Mouse (Mus musculus) heart, adult 2 months (tissue): Measurements from ENCODE around the gene Bet1. TPM values are rescaled to one million over a fixed set of nuclear protein-coding genes. Genes with fewer than 3 reads are reported as not detected.

Experiments used
- DNase-seq, 2 experiments: peaks; one replicate each; pipeline ENCODE4 v3.0.0; 2021
- H3K27ac ChIP-seq: fragments of 200-600 bp; 2 replicates; pipeline ENCODE4 v1.8.1; 2022
- H3K27me3 ChIP-seq: fragments of 200-500 bp; 2 replicates; pipeline ENCODE4 v1.6.1; 2012; ENCODE audit warnings: mild to moderate bottlenecking, low read length, inconsistent platforms, mixed read lengths; ENCODE audit not compliant: control insufficient read depth, insufficient read depth
- H3K36me3 ChIP-seq: fragments of 200-500 bp; 2 replicates; pipeline ENCODE4 v1.6.1; 2012; ENCODE audit warnings: low read length, inconsistent platforms; ENCODE audit not compliant: control insufficient read depth, insufficient read depth
- H3K4me1 ChIP-seq: fragments of 200-500 bp; 2 replicates; pipeline ENCODE4 v1.6.1; 2011; ENCODE audit warnings: low read length; ENCODE audit not compliant: control insufficient read depth, insufficient read depth
- H3K4me3 ChIP-seq: fragments of 200-600 bp; 2 replicates; pipeline ENCODE4 v1.8.1; 2022
- H3K79me2 ChIP-seq: fragments of 200-500 bp; replicated peaks from 2 replicates; pipeline ENCODE4 v1.6.1; 2012; ENCODE audit warnings: mild to moderate bottlenecking, inconsistent platforms, low read length, moderate library complexity, mixed read lengths; ENCODE audit not compliant: control insufficient read depth, insufficient read depth
- H3K9ac ChIP-seq: fragments of 200-500 bp; 2 replicates; pipeline ENCODE4 v1.6.1; 2012; ENCODE audit warnings: low read depth, mild to moderate bottlenecking, control low read depth, inconsistent platforms, low read length, mixed read lengths
- CTCF ChIP-seq: fragments of 200-600 bp; IDR thresholded peaks from 2 replicates; pipeline ENCODE4 v1.8.1; 2022; ENCODE audit warnings: antibody characterized with exemption, mild to moderate bottlenecking, moderate library complexity
- EP300 ChIP-seq: fragments of 200-500 bp; IDR thresholded peaks from 2 replicates; pipeline ENCODE4 v1.6.1; 2011; ENCODE audit warnings: low read depth, low read length, control low read depth; ENCODE audit not compliant: insufficient read depth
- POLR2A ChIP-seq: fragments of 200-500 bp; IDR thresholded peaks from 2 replicates; pipeline ENCODE4 v1.6.1; 2011; ENCODE audit warnings: mild to moderate bottlenecking, low read depth, low read length, control low read depth; ENCODE audit not compliant: insufficient read depth
- WGBS: fragments of 180-500 bp; shearing (Covaris S2); methylation state at CpG from one replicate; pipeline ENCODE4 v1.1.7; 2018; 5-methylcytosine and 5-hydroxymethylcytosine counted together
- intact Hi-C: fragments of 180-260 bp; cut with DNase I; formaldehyde crosslinking; loops from one replicate; pipeline ENCODE4 v1.15.1; 2025
- polyA plus RNA-seq: library from polyadenylated mRNA; depleted of rRNA; stranded (reverse); fragments of >200 nt; gene quantifications from 2 replicates; pipeline ENCODE4 v1.2.3, GENCODE M21; 2012; rRNA removed
- total RNA-seq, 2 experiments: library from RNA; stranded (reverse); gene quantifications; 2 replicates each; pipeline ENCODE4 v1.2.3; 2021

Bet1 gene
- total and polyA plus RNA-seq, 3 experiments, result 17.1 to 25.0 (median 23.0) TPM

DNA sequence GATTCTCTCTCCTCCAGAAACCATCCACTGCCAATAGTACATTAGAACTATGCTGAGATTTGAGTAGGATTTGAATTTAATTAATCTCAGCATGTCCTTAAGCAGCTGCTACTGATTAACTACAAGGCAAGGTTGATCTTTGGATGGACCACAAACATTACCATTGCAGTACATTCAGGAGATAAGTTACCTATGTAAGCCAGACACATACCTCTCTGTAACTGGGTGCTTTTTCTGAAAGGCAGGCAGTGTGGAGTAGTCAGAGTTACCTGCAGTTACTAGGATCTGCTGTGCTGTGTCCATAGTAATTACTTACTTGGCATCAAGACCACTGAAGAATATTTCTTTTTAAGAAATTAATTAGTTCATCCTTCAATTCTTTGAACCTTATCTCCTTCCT is 17.1 kb downstream of the Bet1 start:
- Histone ChIP-seq H3K36me3 (no peaks in the 10 kb centered on the region), H3K4me3 (no peak overlapping the region), H3K27me3 (no peaks in the 10 kb centered on the region), H3K9ac (no peak overlapping the region), H3K27ac (no peak overlapping the region), H3K4me1 (no peaks in the 10 kb centered on the region), H3K79me2 (no peaks in the 10 kb centered on the region)
- TF ChIP-seq EP300 (no peak), CTCF (no peak), POLR2A (no peak)
- intact Hi-C loops, result no loop called here
- DNase-seq, result no peak

- Histone ChIP-seq H3K4me1 (no peaks in the 10 kb centered on the region), H3K27me3 (no peaks in the 10 kb centered on the region), H3K4me3 (no peak overlapping the region), H3K79me2 (no peaks in the 10 kb centered on the region), H3K27ac (no peak overlapping the region), H3K36me3 (no peaks in the 10 kb centered on the region), H3K9ac (no peak overlapping the region)
- intact Hi-C loops, result no loop called here
- no peak for DNase-seq
- TF ChIP-seq CTCF, result no peak
- TF ChIP-seq POLR2A, result no peak
- no peak for TF ChIP-seq EP300
- WGBS, result 79% methylated on average over 4 of the region's 4 CpGs
These were observed 32.4 kb downstream of the Bet1 start for GRCm38 (mm10) chr6:4054387-4054786.

GRCm38 (mm10) chr6:4052843-4053242 is 33.9 kb downstream of the Bet1 start:
- no peaks in the 10 kb centered on the region for H3K36me3 ChIP-seq
- H3K9ac ChIP-seq, result no peak overlapping the region
- H3K27me3 ChIP-seq, result no peaks in the 10 kb centered on the region
- H3K27ac ChIP-seq, result no peak overlapping the region
- no peaks in the 10 kb centered on the region for H3K4me1 ChIP-seq
- intact Hi-C loops, result no loop called here
- no peak overlapping the region for H3K4me3 ChIP-seq
- H3K79me2 ChIP-seq, result no peaks in the 10 kb centered on the region
- no peak for DNase-seq
- WGBS, result 52% methylated on average over 1 of the region's 1 CpGs
- no peak for TF ChIP-seq POLR2A
- no peak for TF ChIP-seq CTCF
- no peak for TF ChIP-seq EP300

DNA sequence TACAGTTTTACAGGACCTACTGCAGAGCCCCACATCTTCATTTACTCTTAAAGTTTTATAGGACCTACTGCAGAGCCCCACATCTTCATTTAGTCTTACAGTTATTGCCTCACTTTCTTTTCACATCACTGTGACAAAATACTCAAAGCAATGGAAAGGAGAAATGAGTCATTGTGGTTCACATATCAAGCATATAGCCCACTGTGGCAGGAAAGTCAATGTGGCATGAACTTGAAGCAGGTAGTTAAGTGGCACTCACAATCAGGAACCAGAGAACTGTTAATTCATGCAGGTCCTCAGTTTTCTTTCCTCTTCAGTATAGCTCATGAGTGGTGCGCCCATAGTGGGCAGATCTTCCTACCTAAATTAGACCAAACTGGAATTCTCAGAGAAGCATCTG is 39.6 kb downstream of the Bet1 start:
- H3K79me2 ChIP-seq, result no peaks in the 10 kb centered on the region
- H3K9ac ChIP-seq, result no peak overlapping the region
- no peaks in the 10 kb centered on the region for H3K27me3 ChIP-seq
- TF ChIP-seq EP300 (no peak), CTCF (no peak), POLR2A (no peak)
- no peaks in the 10 kb centered on the region for H3K4me1 ChIP-seq
- 94% methylated on average over 1 of the region's 1 CpGs for WGBS
- H3K4me3 ChIP-seq, result no peak overlapping the region
- intact Hi-C loops, result no loop called here
- no peak overlapping the region for H3K27ac ChIP-seq
- no peaks in the 10 kb centered on the region for H3K36me3 ChIP-seq
- DNase-seq, result no peak

DNA sequence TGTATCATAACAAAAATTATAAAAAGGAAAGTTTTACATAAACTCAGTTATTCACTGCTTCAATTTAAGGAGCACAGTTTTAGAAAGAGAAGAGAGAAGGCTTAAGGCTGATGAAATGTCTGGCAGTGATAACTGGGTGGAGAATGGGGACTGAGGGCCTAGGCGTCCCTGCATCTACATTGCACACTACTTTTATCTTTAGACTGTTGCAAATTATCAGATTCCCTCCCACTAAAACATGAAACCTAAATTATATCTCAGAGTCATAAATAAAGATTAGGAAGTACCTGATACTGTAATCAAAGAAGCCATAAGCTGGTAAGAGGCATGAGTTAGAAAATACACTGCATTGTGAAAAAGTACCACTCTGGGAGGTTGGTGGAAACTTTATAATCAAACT is 45.0 kb downstream of the Bet1 start:
- DNase-seq, result no peak
- intact Hi-C loops, result no loop called here
- Histone ChIP-seq H3K79me2 (no peaks in the 10 kb centered on the region), H3K27me3 (no peaks in the 10 kb centered on the region), H3K27ac (no peak overlapping the region), H3K9ac (no peak overlapping the region), H3K4me1 (no peaks in the 10 kb centered on the region), H3K4me3 (no peak overlapping the region), H3K36me3 (no peaks in the 10 kb centered on the region)
- TF ChIP-seq EP300, result no peak
- TF ChIP-seq POLR2A, result no peak
- TF ChIP-seq CTCF, result no peak
- WGBS, result 68% methylated on average over 1 of the region's 1 CpGs

DNA sequence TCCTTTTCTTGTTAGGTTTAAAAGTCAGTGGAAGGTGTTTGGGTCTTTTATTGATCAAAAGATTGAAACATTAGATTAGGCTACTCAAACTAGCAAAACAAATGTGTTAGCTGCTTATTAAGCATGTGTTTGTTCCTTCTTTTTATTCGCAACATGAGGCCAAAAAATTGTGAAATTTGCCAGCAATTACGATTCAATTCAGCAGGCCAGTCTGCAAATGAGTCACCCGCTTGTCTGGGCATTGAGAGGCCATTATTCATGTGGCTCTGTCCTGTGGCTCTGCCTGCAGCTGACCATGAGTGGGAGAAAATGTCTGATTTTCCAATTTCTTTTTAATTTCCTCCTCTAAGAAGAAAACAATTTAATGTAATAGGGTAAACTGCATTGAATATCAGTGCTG is 55.8 kb downstream of the Bet1 start:
- Histone ChIP-seq H3K4me3 (no peak overlapping the region), H3K9ac (no peak overlapping the region), H3K79me2 (no peaks in the 10 kb centered on the region), H3K36me3 (no peaks in the 10 kb centered on the region), H3K27ac (no peak overlapping the region), H3K27me3 (no peaks in the 10 kb centered on the region), H3K4me1 (peaks cover 2% of the 10 kb centered on the region)
- DNase-seq, result no peak
- WGBS, result 81% methylated on average over 3 of the region's 3 CpGs
- intact Hi-C loops, result no loop called here
- TF ChIP-seq POLR2A (no peak), CTCF (no peak), EP300 (no peak)

Other genes starting within 250 kb of the Bet1 start
- 1 to 10 TPM; 1.0 to 1.3 TPM for gene Tfpi2, start 98.1 kb downstream of the Bet1 start, total RNA-seq
- gene Tfpi2, start 98.1 kb downstream of the Bet1 start, polyA plus RNA-seq, result 0.90 and 1.9 TPM in 2 replicates
- not detected for gene Gngt1, start 93.2 kb downstream of the Bet1 start, total RNA-seq
- gene Gngt1, start 93.2 kb downstream of the Bet1 start, polyA plus RNA-seq, result not detected in 2 replicates
- gene Gng11, start 83.1 kb downstream of the Bet1 start, total RNA-seq, result 10 to 100 TPM; 51.2 to 77.2 TPM
- gene Gng11, start 83.1 kb downstream of the Bet1 start, polyA plus RNA-seq, result 9.4 and 15.2 TPM in 2 replicates